Mouse (Mus musculus): ENCODE measurements around the gene Arhgef2. TPM values are rescaled to one million over a fixed set of nuclear protein-coding genes. Genes with fewer than 3 reads are reported as not detected.

Gene Arhgef2
- polyA plus RNA-seq, 1 experiment from 2014 or later, result 122 TPM

- Histone ChIP-seq H3K4me1 (replicated peaks) (peaks cover 13% of the 10 kb centered on the region), H3K4me3 (replicated peaks) (no peak overlapping the region), H3K9ac (replicated peaks) (no peak overlapping the region), H3K27me3 (no peaks in the 10 kb centered on the region), H3K27ac (no peak overlapping the region), H3K36me3 (peaks cover 95% of the 10 kb centered on the region), H3K4me2 (no peak overlapping the region), H3K9me3 (no peaks in the 10 kb centered on the region)
- ATAC-seq (ENCODE audit: insufficient number of reproducible peaks, insufficient read depth, low FRiP score, low TSS enrichment, low read depth), result peak; percentile 77
- 73% methylated on average over 9 of the region's 9 CpGs for WGBS
Measured at GRCm38 (mm10) chr3:88630018-88630417, 24.3 kb downstream of the Arhgef2 start.

GRCm38 (mm10) chr3:88630849-88631341, 25.1 kb downstream of the Arhgef2 start:
- peaks cover 96% of the 10 kb centered on the region for H3K36me3 ChIP-seq
- no peaks in the 10 kb centered on the region for H3K27me3 ChIP-seq
- no peak overlapping the region for H3K4me2 ChIP-seq
- H3K9me3 ChIP-seq, result no peaks in the 10 kb centered on the region
- H3K27ac ChIP-seq, result peak overlapping the region; percentile 53; the same call in 1 of the 2 replicates
- peaks cover 6% of the 10 kb centered on the region; the same call in 1 of the 2 replicates for H3K4me1 ChIP-seq (replicated peaks)
- H3K4me3 ChIP-seq (replicated peaks), result no peak overlapping the region
- H3K9ac ChIP-seq (replicated peaks), result no peak overlapping the region
- no peak for ATAC-seq (ENCODE audit: insufficient number of reproducible peaks, insufficient read depth, low FRiP score, low TSS enrichment, low read depth)
- WGBS, result 73% methylated on average over 6 of the region's 6 CpGs

- H3K27ac ChIP-seq, result no peak overlapping the region
Measured at GRCm38 (mm10) chr3:88631921-88632587, 26.3 kb downstream of the Arhgef2 start.

DNA sequence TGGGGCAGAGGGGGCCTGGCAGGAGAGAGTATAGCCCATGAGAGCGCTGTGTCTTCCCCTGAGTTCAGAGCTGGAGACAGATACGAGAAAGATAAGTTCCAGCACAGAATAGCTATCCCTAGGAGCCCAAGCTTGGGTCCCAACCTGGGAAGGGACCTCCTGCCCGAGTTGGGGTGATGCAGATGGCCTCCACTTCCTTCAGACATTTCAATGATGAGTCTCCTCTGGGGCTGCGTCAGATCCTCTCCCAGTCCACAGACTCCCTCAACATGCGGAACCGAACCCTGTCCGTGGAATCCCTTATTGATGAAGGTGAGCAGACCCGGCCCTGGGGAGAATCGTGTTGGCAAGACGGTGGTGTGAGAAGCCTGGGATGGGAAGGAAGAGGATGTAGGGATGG, 27.3 kb downstream of the Arhgef2 start:
- Histone ChIP-seq H3K4me2 (no peak overlapping the region), H3K27ac (no peak overlapping the region), H3K36me3 (peaks cover 99% of the 10 kb centered on the region), H3K9me3 (no peaks in the 10 kb centered on the region), H3K9ac (replicated peaks) (no peak overlapping the region), H3K4me1 (replicated peaks) (no peaks in the 10 kb centered on the region), H3K4me3 (replicated peaks) (no peak overlapping the region), H3K27me3 (no peaks in the 10 kb centered on the region)
- ATAC-seq (ENCODE audit: insufficient number of reproducible peaks, insufficient read depth, low FRiP score, low TSS enrichment, low read depth), result no peak
- 93% methylated on average over 10 of the region's 10 CpGs for WGBS

More at GRCm38 (mm10) chr3:88631921-88632587, 26.3 kb downstream of the Arhgef2 start:
- 79% methylated on average over 12 of the region's 12 CpGs for whole genome bisulfite sequencing
- no peak overlapping the region for H3K4me3 ChIP-seq (replicated peaks)
- H3K9me3 ChIP-seq, result no peaks in the 10 kb centered on the region
- no peak overlapping the region for H3K4me2 ChIP-seq
- H3K9ac ChIP-seq (replicated peaks), result no peak overlapping the region
- no peaks in the 10 kb centered on the region for H3K27me3 ChIP-seq
- peaks cover 96% of the 10 kb centered on the region for H3K36me3 ChIP-seq
- no peak for ATAC-seq (ENCODE audit: insufficient number of reproducible peaks, insufficient read depth, low FRiP score, low TSS enrichment, low read depth)
- no peaks in the 10 kb centered on the region for H3K4me1 ChIP-seq (replicated peaks)

DNA sequence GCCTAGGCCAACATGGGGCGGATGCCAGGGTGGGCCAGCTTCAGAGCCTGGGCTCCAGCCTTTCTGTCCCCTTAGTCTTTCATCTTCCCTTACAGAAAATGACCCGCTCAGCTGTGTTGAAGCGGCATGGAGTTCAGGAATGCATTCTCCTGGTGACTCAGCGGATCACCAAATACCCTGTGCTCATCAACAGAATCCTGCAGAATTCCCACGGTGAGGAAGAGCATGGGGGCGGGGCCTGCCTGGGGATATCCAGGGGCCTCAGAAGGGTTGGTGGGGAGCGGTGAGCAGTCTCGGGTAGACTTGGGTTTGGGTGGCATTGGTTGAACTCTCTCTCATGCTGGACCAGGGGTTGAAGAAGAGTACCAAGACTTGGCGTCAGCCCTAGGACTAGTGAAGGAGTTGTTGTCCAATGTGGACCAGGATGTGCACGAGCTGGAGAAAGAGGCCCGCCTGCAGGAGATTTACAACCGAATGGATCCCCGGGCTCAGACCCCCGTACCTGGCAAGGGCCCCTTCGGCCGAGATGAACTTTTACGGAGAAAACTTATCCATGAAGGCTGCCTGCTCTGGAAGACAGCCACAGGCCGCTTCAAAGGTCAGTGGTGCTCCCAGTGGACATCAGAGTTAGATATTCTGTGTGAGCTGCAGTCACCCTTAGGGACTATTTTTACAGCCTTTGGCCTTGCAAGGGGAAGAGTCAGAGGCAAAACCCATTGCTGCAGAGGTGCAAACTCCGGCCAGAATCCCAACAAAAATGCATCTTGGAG, 29.9 kb downstream of the Arhgef2 start:
- no peak for ATAC-seq (ENCODE audit: insufficient number of reproducible peaks, insufficient read depth, low FRiP score, low TSS enrichment, low read depth)
- Histone ChIP-seq H3K9me3 (no peaks in the 10 kb centered on the region), H3K4me2 (no peak overlapping the region), H3K9ac (replicated peaks) (no peak overlapping the region), H3K27ac (no peak overlapping the region), H3K4me3 (replicated peaks) (no peak overlapping the region), H3K4me1 (replicated peaks) (no peaks in the 10 kb centered on the region), H3K36me3 (peaks cover 98% of the 10 kb centered on the region), H3K27me3 (no peaks in the 10 kb centered on the region)
- WGBS, result 94% methylated on average over 19 of the region's 19 CpGs

DNA sequence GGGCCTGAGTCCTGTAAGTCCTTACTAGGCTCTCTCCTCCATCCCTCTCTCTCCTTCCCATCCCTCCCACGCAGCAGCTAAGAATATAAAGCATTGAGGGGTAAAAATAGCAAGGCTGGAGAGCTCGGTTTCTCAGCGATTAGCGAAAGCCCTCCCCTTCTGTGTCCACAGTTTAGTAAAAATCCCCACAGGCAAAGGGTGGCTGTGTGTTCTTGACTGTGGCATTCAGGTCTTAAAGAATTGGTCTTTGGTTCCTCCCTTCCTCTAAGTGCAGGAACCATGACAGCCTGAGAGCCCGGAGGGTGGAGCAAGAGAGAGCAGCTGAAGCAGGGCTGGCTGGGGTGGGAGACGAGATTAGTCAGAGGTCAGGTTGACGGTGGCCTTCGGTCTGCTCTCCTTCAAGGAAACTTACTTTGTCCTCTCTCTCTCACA, 30.8 kb downstream of the Arhgef2 start:
- no peaks in the 10 kb centered on the region for H3K27me3 ChIP-seq
- no peaks in the 10 kb centered on the region for H3K4me1 ChIP-seq (replicated peaks)
- peaks cover 98% of the 10 kb centered on the region for H3K36me3 ChIP-seq
- ATAC-seq (ENCODE audit: insufficient number of reproducible peaks, insufficient read depth, low FRiP score, low TSS enrichment, low read depth), result no peak
- H3K9me3 ChIP-seq, result no peaks in the 10 kb centered on the region
- H3K27ac ChIP-seq, result no peak overlapping the region
- H3K9ac ChIP-seq (replicated peaks), result no peak overlapping the region
- H3K4me2 ChIP-seq, result no peak overlapping the region
- no peak overlapping the region for H3K4me3 ChIP-seq (replicated peaks)
- WGBS, result 94% methylated on average over 8 of the region's 8 CpGs

DNA sequence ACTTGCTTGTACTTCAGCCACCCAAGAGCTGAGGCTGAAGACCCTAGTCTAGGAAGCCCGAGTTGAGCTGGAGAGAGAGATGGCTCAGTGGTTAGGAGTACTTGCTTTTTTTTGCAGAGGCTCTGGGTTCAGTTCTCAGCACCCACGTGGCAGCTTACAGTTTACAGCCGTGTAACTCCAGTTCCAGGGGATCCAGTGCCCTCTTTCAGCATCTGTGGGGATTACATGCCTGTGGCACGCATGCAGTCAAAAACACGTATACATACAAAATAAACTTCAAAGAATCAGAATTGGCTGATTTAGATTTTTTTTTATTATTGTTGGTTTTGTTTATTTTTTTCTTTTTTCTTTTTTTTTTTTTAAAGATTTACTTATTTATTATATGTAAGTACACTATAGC, 31.4 kb downstream of the Arhgef2 start:
- Histone ChIP-seq H3K36me3 (peaks cover 98% of the 10 kb centered on the region), H3K27ac (no peak overlapping the region), H3K9me3 (no peaks in the 10 kb centered on the region), H3K4me3 (replicated peaks) (no peak overlapping the region), H3K27me3 (no peaks in the 10 kb centered on the region), H3K4me2 (no peak overlapping the region), H3K4me1 (replicated peaks) (no peaks in the 10 kb centered on the region), H3K9ac (replicated peaks) (no peak overlapping the region)
- 96% methylated on average over 5 of the region's 5 CpGs for WGBS
- no peak for ATAC-seq (ENCODE audit: insufficient number of reproducible peaks, insufficient read depth, low FRiP score, low TSS enrichment, low read depth)

- ATAC-seq (ENCODE audit: insufficient number of reproducible peaks, insufficient read depth, low FRiP score, low TSS enrichment, low read depth), result no peak
- H3K9ac ChIP-seq (replicated peaks), result no peak overlapping the region
- no peak overlapping the region for H3K4me3 ChIP-seq (replicated peaks)
- H3K27me3 ChIP-seq, result no peaks in the 10 kb centered on the region
- no peaks in the 10 kb centered on the region for H3K4me1 ChIP-seq (replicated peaks)
- WGBS, result 95% methylated on average over 12 of the region's 12 CpGs
- H3K4me2 ChIP-seq, result no peak overlapping the region
- H3K27ac ChIP-seq, result no peak overlapping the region
- H3K36me3 ChIP-seq, result peaks cover 98% of the 10 kb centered on the region
- no peaks in the 10 kb centered on the region for H3K9me3 ChIP-seq
Measured at GRCm38 (mm10) chr3:88639239-88639638, 33.5 kb downstream of the Arhgef2 start.

DNA sequence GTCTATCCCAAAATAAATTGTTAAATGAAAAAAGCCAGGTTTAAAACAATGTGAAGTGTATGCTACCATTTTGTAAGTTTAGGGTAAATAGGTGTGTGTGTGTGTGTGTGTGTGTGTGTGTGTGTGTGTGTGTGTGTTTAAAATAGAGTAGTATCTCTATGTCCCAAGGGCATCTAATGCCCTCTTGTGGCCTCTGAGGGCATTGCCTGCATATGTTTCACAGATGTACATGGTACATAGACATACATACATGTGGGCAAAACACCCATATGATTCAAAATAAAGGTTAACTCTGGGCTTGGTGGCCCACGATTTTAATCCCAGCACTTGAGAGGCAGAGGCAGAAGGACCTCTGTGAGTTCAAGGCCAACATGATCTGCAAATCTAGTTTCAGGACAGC, 34.9 kb downstream of the Arhgef2 start:
- H3K36me3 ChIP-seq, result peaks cover 98% of the 10 kb centered on the region
- no peak overlapping the region for H3K9ac ChIP-seq (replicated peaks)
- no peak overlapping the region for H3K4me3 ChIP-seq (replicated peaks)
- ATAC-seq (ENCODE audit: insufficient number of reproducible peaks, insufficient read depth, low FRiP score, low TSS enrichment, low read depth), result no peak
- WGBS, result 90% methylated on average over 1 of the region's 1 CpGs
- no peaks in the 10 kb centered on the region for H3K27me3 ChIP-seq
- no peak overlapping the region for H3K27ac ChIP-seq
- H3K4me2 ChIP-seq, result no peak overlapping the region
- no peaks in the 10 kb centered on the region for H3K9me3 ChIP-seq
- no peaks in the 10 kb centered on the region for H3K4me1 ChIP-seq (replicated peaks)

DNA sequence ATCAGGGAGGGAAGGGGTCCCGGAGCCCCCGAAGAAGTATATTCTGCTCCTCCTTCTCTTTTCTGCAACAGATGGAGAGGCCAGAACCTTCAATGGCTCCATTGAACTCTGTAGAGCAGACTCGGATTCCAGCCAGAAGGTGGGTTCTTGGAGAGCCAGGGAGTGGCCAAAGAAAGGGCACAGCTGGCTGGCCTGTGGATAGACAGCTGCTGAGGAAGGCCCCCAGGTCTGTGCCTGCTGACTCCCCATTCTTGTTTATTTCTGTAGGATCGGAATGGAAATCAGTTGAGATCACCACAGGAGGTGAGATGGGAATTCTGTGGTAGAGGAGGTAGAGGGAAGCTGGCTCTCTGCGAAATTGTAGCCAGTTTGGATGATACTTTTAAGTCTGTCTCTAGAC, 37.3 kb downstream of the Arhgef2 start:
- Histone ChIP-seq H3K4me3 (replicated peaks) (no peak overlapping the region), H3K9me3 (no peaks in the 10 kb centered on the region), H3K4me1 (replicated peaks) (no peaks in the 10 kb centered on the region), H3K27me3 (no peaks in the 10 kb centered on the region), H3K9ac (replicated peaks) (no peak overlapping the region), H3K4me2 (no peak overlapping the region), H3K36me3 (peaks cover 99% of the 10 kb centered on the region), H3K27ac (no peak overlapping the region)
- ATAC-seq (ENCODE audit: insufficient number of reproducible peaks, insufficient read depth, low FRiP score, low TSS enrichment, low read depth), result no peak
- WGBS, result 86% methylated on average over 5 of the region's 5 CpGs

DNA sequence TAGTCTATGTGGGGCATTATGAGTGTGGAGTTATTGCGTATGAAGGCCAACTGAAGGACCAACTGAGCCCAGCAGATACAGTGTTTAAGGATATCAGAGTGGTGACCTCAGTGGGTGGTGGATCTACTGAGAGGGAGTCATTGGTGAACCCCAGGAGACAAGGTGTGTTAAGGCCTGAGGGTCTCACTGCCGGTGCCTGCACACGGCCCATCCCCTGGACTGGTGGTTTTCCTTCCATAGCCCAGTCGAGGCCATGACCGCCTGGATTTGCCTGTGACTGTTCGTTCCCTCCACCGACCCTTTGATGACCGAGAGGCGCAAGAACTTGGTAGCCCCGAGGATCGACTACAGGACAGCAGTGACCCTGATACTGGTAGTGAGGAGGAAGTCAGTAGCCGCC, 40.2 kb downstream of the Arhgef2 start:
- no peaks in the 10 kb centered on the region for H3K4me1 ChIP-seq (replicated peaks)
- no peaks in the 10 kb centered on the region for H3K27me3 ChIP-seq
- no peak overlapping the region for H3K4me3 ChIP-seq (replicated peaks)
- no peak overlapping the region for H3K9ac ChIP-seq (replicated peaks)
- H3K4me2 ChIP-seq, result no peak overlapping the region
- no peak for ATAC-seq (ENCODE audit: insufficient number of reproducible peaks, insufficient read depth, low FRiP score, low TSS enrichment, low read depth)
- 92% methylated on average over 12 of the region's 12 CpGs for WGBS
- no peak overlapping the region for H3K27ac ChIP-seq
- H3K36me3 ChIP-seq, result peaks cover 79% of the 10 kb centered on the region
- H3K9me3 ChIP-seq, result no peaks in the 10 kb centered on the region

All from limb, embryonic 12.5 days (tissue).